Mouse (Mus musculus) stomach, postnatal 0 days (tissue): ENCODE measurements around the gene Sh3pxd2a.

ENCODE experiments used
- CTCF ChIP-seq: IDR thresholded peaks from 2 replicates; pipeline ENCODE4 v1.5.1; 2016; ENCODE audit warnings: antibody characterized with exemption, low read depth, mild to moderate bottlenecking, moderate library complexity
- EP300 ChIP-seq: optimal IDR thresholded peaks from 2 replicates; pipeline ENCODE3; 2016; ENCODE audit warnings: antibody characterized with exemption

GRCm38 (mm10) chr19:47255036-47255435, 209.2 kb downstream of the Sh3pxd2a start:
- TF ChIP-seq CTCF (no peak), EP300 (no peak)
